Mouse (Mus musculus) left cerebral cortex, postnatal 14 days (tissue): Measurements from ENCODE around the gene Mypop. TPM values are rescaled to one million over a fixed set of nuclear protein-coding genes. Genes with fewer than 3 reads are reported as not detected.

Experiments used
- DNase-seq, 2 experiments: peaks; one replicate each; pipeline ENCODE4 v3.0.0; 2021 to 2022; ENCODE audit warnings: low spot score in 2 of 2, mixed read lengths in 1 of 2
- intact Hi-C: fragments of 180-260 bp; cut with DNase I; formaldehyde crosslinking; loops from one replicate; pipeline ENCODE4 v1.15.1; 2025
- total RNA-seq, 2 experiments: library from RNA; stranded (reverse); gene quantifications; 2 replicates each; pipeline ENCODE4 v1.2.3; 2021

Gene Mypop
- total RNA-seq, 2 experiments from 2014 or later = 39.9 to 42.2 TPM

DNA sequence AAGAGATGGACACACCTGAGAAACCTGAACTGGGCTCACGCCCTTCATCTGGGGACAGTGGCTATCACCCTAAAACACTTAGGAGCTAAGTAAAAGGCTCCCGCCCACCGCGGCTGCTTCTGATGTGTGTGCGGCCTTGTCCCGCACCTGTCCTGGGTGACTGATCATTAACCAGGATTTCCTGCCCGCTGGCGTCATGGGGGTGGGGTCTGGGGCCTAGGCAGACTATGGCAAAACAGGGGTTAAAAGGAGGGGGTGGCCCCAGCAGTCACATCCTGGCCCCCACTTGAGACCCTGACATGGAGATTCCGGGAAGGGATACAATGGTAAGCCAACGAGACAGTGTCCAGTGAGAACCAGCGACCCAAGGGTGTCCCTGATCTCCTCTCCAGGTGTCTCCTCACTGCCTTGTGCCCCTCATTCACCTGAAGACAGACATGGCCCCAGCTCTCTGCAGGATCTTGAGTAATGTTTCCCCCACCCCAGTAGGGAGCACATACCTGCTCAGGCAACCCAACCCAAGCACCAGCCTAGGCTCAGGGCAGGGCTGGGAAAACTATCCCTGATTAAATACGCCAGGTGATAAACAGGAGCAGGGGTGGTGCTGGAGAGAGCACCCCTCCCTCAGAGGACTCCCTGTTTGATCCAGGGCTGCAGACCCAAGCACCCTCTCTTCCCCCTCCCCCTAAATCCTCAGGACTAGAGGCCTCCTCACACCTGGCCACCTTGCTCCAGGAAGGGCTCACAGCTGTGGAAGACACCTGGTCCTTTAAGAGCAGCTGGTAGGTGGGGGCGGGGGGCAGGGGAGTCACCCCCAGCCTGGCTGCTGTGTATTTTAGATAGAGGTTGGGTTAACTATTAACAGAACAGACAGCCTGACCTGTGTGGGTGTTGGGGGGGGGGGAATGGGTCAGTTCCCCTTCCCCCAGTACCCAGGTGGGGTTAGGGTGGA lies 16.3 kb downstream of the Mypop start:
- no peak for DNase-seq
- intact Hi-C loops = no loop called here

DNA sequence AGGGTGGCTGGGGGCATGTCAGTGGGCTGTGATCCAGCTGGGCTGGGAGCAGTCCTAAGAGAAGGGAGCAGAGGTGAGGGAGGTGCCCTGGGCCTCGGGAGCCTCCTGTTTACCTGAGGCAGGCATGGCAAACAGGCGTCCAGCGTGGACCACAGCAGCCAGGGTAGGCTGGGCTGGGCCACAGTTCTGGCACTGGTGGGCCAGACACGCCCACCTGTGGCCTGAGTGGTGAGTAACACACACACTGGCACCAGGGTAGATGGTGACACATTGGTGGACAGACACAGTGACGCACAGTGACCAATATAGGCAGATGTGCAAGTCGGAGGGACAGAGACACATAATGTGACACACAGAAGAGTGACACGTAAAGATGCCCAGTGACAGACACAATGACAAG lies 19.5 kb downstream of the Mypop start:
- DNase-seq = no peak
- intact Hi-C loops = no loop called here

DNA sequence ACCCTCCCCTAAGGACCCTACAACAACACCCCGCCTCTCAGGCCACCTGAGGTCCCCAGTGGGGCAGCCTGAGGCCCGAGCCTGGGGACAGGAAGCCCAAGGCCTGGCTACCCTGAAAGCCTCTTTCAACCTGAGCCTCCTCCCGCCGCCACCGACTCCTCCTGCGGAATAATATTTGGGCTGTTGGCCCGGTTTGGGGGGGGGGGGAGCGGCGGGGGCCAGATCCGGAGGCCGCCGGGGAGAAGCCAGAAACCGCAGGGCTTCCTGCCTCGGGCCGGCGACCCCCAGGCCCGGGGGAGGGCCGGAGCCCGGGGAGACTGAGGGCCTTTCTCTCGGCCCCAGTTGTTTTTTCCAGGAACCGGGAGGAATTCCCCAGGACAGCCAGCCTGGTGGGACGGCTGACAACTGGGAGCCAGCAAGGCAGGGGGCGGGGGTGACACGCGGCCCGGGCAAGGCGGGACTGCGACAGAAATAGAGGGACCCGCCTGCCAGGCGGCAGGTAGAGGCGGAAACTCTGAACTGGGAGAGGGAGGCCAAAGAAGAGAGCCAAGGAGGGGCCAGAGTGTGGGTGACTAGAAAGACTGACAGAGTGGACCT lies 21.1 kb downstream of the Mypop start:
- intact Hi-C loops = no loop called here
- DNase-seq = no peak

DNA sequence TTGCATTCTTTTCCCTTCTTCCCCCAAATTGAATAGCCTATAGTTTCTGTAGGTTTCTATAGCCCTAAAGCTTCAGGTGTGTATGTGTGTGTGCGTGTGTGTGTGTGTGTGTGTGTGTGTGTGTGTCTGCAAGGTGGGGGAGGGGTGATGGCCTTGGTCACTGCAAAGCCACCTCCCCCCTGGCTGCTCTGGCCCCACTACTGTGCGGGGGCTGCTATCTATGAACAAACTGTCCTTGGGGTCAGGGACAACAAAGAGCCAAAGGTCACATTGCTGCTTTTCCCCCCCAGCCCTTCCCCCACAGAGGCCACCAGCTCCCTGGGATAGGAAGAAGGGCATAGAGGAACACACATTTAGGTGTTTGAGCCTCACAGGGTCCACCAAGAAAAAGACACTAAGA lies 21.8 kb downstream of the Mypop start:
- no peak for DNase-seq
- intact Hi-C loops = no loop called here

DNA sequence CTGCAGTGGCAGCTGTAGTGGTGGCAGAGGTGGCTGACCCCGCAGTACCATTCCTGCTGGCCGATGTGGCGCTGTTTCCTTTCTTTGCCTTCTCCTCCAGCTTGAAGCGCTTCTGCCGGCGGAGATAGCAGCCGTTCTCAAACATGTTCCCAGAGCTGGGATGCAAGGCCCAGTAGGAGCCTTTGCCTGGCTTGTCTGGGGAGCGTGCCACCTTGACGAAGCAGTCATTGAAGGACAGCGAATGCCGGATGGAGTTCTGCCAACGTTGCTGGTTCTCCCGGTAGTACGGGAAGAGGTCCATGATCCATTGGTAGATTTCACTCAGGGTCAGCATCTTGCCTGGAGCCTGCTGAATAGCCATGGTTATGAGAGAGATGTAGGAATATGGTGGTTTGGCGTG lies 23.4 kb downstream of the Mypop start:
- intact Hi-C loops = no loop called here

DNA sequence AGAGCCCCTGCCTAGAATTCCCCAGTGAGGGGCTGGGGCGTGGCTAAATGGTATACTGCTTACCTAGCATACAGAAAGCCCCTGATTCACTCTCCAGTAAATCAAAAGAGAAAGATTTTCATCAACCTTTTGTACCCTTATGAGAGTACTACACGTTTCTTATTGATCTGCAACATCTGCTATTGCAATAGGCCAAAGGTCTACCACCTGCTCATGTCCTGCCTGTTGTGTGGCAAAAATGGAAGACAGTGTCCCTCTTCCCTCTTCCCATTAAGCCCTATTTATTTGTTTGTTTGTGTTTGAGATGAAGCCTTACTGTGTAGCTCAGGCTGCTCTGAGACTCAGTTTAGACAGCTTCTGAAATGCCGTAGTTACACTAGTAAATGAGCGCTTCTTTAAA lies 25.0 kb downstream of the Mypop start:
- DNase-seq = no peak
- intact Hi-C loops = no loop called here

More for the DNA sequence above, 23.4 kb downstream of the Mypop start:
- no peak for DNase-seq

DNA sequence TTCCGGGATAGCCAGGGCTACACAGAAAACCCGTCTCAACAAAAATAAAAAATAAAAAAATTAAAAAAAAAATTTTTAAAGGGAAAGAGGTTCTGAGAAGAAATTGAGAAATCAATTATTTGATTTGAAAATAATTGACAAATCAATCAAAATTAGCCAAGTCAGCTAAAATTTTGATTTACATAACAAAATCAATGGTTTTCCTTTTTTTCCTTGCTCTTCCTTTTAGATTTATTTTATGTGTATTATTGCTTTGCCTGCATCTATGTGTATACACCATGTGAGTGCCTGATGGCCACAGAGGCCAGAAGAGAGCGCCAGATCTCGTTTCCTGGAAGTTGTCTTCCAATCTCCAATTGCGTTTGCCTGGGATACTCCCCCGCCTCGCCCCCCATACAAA lies 26.9 kb downstream of the Mypop start:
- DNase-seq = no peak
- intact Hi-C loops = no loop called here

DNA sequence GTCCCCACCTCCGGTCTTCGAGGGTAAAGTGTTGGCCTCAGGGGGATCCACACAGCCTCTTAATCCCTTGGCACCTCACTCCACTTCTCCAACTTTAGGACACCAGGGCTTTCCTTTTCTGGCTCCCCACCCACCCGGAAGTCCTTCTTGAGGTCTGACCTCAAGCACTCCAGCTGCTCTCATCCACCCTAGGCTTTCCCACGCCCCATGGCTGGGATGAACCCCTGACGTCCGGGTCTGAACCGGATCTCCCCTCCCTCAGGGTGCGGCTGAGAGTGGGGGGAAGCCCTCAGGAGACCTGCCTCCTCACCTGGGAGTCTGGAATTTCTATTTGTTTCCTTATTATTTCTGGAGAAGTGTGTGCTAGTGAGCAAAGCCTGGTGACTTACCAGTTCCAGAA lies 30.0 kb downstream of the Mypop start:
- intact Hi-C loops = no loop called here
- no peak for DNase-seq

DNA sequence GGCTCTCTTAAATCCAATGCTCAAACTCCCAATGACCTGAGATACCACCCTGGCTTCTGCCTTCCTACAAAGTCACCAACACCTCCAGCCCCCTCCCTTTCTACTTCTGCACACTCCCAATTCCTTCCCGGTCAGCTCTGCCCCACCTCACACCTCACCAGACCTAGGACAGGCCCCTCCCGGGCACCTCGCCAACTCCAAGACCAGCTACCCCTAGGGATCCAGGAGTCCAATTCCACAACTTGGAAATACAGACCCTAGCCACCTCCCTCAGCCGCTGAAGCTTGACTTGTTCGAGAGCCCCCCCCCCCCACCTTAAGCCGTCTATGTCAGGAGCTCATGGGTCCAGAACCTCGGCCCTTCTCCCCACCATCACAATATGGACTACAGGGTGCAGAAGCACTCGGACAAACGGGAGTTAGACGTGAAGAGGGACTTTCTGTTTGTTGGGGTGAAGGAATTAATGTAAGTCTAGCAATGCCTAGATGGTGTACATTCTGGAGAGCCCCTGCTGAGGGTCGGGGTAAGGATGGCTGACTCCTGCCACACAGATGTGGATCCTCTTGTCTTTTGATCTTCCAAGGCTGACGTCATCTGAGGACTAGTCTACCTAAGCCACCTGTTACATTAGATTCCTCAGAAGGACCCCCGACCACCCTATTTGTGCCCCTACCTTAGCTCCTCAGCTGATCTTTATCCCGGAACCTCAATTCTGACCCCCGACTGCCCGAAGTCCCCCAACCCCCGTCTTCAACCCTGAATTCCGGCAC lies 31.3 kb downstream of the Mypop start:
- DNase-seq = no peak
- intact Hi-C loops = no loop called here

DNA sequence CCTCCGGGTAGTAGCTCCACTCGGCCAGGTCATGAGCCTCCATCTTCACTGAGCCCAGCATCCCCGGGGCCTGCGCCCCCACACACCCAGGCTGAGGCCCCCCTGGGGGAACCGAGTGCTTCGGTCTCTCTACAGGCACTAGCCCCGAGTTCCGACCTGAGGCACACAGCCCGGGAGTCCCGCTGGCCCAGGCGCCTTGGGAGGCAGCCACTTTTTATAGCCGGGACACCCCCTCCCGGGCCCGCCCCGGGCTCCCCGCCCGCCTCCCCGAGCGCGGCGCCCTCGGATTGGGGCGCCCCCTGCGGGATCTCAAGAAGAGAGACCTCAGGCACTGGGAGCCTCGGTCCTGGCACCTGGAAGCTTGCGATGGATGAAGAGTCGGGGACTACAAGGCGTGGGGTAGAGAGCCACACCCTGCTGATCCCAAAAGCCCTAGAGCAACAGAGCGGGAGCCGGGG lies 32.3 kb downstream of the Mypop start, which contains the start of gene Foxa3:
Gene Foxa3 (minus strand): TSS at position 182 of the 458 bp plus-strand sequence.
- DNase-seq = no peak
- intact Hi-C loops = no loop called here

DNA sequence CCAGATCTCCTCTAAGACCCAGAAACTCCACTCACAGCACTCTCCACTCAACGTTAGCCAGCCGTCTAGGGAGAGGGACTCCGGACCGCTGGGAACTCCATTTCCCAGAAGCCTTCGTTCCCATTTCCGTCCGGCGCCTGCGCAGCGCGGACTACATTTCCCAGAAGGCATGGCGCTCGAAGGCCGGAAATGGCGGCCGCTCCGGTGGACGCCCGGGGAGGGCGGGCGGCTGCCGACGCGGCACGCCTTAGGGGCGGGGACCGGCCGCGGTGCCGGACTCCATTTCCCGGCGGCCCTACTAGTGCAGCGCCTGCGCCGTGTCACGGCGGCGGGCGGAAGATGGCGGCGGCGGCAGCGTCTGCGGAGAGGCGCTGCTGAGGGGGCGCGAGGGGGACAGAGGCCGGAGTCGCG lies 33.1 kb downstream of the Mypop start, which contains the start of gene Sympk:
Gene Sympk (plus strand): TSS at position 282 of the 411 bp plus-strand sequence.
- intact Hi-C loops = no loop called here
- DNase-seq = peak; percentile 96

DNA sequence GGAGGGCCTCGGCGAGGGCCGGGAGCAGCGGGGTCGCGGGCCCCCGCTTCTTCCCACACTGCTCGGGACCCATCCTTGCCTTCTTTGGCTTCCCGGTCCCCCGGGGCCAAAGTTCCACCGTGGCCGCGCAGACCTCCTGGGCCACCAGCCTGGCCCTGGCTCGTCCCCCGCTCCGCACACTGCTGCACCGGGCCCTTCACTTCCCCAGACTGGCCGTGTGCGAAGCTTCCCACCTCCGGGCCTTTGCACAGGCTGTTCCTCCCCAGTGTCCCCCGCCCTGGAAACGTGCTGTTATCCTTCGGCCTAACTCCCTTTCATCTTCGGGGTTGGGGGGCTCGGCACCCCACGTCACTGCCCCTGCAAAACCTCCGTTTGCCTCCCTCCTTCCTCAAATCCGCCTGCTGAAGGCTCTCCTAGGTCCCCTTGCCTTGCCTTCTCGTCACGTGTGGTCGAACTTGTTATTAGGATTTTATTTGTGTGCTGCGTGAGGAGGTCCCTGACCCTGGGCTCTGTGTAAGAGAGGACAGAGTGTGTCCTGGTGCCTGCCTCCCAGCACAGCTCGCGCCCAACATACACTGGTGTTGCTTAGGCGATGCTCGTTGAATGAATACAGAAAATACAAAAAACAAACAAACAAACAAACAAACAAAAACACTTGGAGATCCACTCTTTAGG lies 33.7 kb downstream of the Mypop start:
- intact Hi-C loops = no loop called here
- DNase-seq = peak in 1 of 2 experiments; percentile 35

DNA sequence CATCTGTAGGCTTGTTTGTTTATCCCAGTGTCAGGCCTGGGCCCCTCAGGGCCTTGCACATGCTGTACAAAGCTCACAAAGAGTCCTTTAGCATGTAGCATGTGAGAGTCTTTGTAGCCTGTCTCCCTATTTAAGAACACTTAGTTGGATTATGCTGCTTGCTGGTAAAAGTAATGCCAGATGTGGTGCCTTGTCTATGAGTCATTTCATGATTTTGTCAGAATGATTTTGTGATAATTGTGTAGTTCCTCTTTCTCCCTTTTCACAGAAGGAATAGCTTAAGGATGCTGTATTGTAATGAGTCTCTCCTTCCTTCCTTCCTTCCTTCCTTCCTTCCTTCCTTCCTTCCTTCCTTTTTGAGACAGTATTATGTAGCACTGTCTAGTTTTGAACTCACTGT lies 37.0 kb downstream of the Mypop start:
- DNase-seq = no peak
- intact Hi-C loops = no loop called here

DNA sequence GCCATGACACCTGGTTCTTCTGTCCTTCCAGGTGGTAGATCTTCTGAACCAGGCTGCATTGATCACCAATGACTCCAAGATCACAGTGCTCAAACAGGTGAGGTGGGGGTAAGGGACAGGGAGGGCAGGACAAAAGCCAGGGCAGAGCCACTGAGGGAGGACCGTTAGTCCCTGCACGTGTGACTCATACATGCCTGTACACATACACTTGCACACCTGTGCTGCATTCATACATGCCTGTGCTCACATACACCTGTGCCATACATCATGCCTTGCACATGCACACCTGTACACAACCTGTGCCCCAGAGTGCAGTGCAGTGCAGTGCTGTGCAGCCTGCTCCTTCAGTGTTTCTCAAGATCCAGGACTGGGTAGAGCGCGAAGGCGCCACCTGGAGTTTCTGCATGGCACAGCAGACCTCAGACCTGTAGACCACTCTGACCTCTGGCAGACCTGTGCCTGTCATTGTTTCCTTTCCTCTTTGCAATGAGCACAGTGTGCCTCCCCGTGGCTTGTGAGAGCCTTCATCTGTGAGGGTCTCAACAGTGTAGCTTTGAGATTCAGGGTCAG lies 38.1 kb downstream of the Mypop start:
- DNase-seq = peak in 1 of 2 experiments; percentile 51
- intact Hi-C loops = no loop called here

DNA sequence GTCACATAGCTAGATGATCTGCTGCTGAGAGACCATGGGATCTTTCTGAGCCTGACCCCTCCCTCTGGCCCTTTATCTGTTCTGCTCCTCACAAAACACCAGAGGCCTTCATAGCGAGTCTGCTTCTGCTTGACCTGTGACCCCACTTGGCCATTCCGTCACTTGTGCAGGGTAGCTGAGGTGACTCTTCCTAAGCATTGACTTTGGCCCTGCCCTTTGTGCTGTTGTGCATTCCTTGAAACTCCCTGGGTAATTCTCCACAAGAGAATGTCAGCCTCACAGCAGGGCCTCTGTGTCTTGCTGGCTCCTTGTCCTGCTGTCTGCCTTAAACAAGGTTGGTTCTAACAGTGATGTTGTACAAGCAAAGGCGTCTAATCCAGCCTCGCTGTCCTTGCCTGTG lies 40.6 kb downstream of the Mypop start:
- DNase-seq = no peak
- intact Hi-C loops = loop anchor here (5.0 kb wide), 1 partner anchor 41 kb away; no protein-coding TSS in a partner anchor

DNA sequence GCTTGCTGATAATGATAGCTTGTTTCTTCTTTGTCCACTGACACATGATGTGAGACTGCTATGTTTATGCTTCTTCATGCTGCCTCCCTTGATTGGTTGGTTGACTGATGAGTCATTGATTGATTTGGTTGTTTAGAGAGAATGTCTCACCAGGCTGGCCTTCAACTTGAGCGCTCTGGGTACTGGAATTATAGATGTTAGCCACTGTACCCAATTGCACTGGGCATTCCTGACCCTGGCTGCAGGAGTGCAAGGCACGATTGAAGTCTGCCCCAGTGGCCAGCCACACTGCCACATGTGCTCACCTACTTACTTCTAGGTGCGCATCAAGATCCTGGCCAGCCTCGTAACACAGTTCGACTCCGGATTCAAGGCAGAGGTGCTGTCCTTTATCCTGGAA lies 53.6 kb downstream of the Mypop start:
- no peak for DNase-seq
- intact Hi-C loops = no loop called here

DNA sequence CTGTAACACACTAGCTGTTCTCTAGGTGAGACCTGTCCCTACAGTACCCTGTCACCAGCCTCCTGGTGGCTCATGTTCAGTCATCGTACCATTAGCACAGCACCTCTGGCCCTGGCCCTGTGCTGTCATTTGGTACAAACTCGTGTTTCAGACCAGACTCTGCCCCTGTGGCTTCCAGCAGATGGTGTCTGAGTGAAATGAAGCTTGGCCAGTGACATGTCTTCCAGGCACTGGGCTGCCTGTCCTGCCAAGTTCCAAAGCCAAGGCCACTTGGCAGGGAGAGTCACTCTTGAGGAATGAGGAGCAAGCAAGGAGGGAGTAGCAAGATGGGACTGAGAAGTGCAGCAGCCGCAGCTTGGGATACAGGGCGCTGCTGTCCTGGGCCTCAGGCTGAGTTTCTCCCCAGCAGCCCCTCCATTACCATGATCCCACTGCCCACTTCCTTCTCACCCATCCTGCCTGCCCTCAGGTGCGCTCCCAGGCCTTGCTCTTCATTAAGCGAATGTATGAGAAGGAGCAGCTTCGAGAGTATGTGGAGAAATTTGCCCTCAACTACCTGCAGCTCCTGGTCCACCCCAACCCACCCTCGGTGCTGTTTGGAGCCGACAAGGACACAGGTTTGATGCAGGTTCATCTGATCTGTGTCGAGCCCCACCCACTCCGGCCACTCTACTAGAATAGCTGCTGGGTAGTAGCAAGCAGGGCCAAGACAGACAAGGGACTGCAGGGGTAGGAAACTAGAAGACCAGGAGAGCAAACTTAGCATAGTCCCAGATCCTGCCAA lies 55.4 kb downstream of the Mypop start:
- intact Hi-C loops = no loop called here
- no peak for DNase-seq

DNA sequence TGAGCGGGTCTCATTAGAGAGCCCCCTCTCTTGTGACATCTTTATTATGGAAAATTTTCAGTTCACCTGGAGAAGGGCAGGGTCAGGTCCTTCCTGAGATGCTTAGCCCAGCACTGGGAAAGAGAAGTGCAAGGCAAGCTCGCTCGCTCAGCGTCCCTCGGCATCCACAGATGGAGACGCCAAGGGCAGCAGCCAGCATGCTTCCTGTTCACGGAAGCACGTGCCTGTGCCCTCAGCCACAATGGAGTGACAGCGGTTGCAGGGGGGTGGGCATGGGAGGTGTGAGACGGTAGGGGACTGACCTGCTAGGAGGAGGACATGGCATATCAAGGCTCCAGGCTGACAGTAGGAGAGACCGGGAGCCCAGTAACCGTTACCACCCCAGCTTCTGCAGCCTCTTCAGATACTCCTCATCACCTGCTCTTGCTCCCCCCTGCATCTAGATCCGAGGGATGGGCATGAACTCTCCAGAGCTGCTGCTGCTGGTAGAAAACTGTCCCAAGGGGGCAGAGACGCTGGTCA lies 57.0 kb downstream of the Mypop start:
- DNase-seq = no peak
- intact Hi-C loops = no loop called here
